Mouse (Mus musculus): Measurements from ENCODE around the gene BC049352. TPM values are rescaled to one million over a fixed set of nuclear protein-coding genes. Genes with fewer than 3 reads are reported as not detected.

Gene BC049352
- polyA plus RNA-seq, 1 experiment from 2014 or later: 0.14 TPM

GRCm38 (mm10) chr9:45183266-45183665 lies 1.5 kb downstream of the BC049352 start:
- no peak for TF ChIP-seq EP300 (IDR thresholded peaks at IDR 0.05; ENCODE audit: low read depth)
- no peak for TF ChIP-seq CTCF (IDR thresholded peaks at IDR 0.05; ENCODE audit: low read depth)
- WGBS (ENCODE audit: insufficient replicate concordance): 68% methylated on average over 6 of the region's 6 CpGs
- Histone ChIP-seq H3K4me2 (ENCODE audit: low read depth, low read length) (no peak overlapping the region), H3K9me3 (ENCODE audit: low read length) (no peaks in the 10 kb centered on the region), H3K27me3 (ENCODE audit: insufficient read depth, low read length) (no peaks in the 10 kb centered on the region), H3K9ac (replicated peaks) (no peak overlapping the region), H3K4me1 (ENCODE audit: insufficient read depth) (peaks cover 8% of the 10 kb centered on the region; the same call in 1 of the 2 replicates), H3K27ac (ENCODE audit: low read depth) (no peak overlapping the region), H3K36me3 (replicated peaks; ENCODE audit: insufficient read depth, low read length) (no peaks in the 10 kb centered on the region), H3K4me3 (ENCODE audit: low read depth, low read length) (no peak overlapping the region)
- DNase-seq (no peak), ATAC-seq (no peak)

GRCm38 (mm10) chr9:45185250-45185649 lies 3.4 kb downstream of the BC049352 start:
- no peak overlapping the region for H3K9ac ChIP-seq (replicated peaks)
- H3K36me3 ChIP-seq (replicated peaks; ENCODE audit: insufficient read depth, low read length): no peaks in the 10 kb centered on the region
- ATAC-seq (no peak), DNase-seq (no peak)
- H3K4me3 ChIP-seq (ENCODE audit: low read depth, low read length): no peak overlapping the region
- 65% methylated on average over 4 of the region's 4 CpGs for WGBS (ENCODE audit: insufficient replicate concordance)
- TF ChIP-seq EP300 (IDR thresholded peaks at IDR 0.05; ENCODE audit: low read depth): no peak
- no peak for TF ChIP-seq CTCF (IDR thresholded peaks at IDR 0.05; ENCODE audit: low read depth)
- H3K9me3 ChIP-seq (ENCODE audit: low read length): no peaks in the 10 kb centered on the region
- H3K4me1 ChIP-seq (ENCODE audit: insufficient read depth): peaks cover 8% of the 10 kb centered on the region; the same call in 1 of the 2 replicates
- H3K4me2 ChIP-seq (ENCODE audit: low read depth, low read length): no peak overlapping the region
- H3K27me3 ChIP-seq (ENCODE audit: insufficient read depth, low read length): no peaks in the 10 kb centered on the region
- no peak overlapping the region for H3K27ac ChIP-seq (ENCODE audit: low read depth)

GRCm38 (mm10) chr9:45188570-45189563 lies 7.1 kb downstream of the BC049352 start:
- DNase-seq (peak; percentile 25), ATAC-seq (peak; percentile 84)
- Histone ChIP-seq H3K9me3 (ENCODE audit: low read length) (no peaks in the 10 kb centered on the region), H3K36me3 (replicated peaks; ENCODE audit: insufficient read depth, low read length) (no peaks in the 10 kb centered on the region), H3K4me3 (ENCODE audit: low read depth, low read length) (no peak overlapping the region), H3K9ac (replicated peaks) (no peak overlapping the region), H3K4me2 (ENCODE audit: low read depth, low read length) (no peak overlapping the region), H3K4me1 (ENCODE audit: insufficient read depth) (no peaks in the 10 kb centered on the region), H3K27ac (ENCODE audit: low read depth) (0 out of 2 replicates have a peak overlapping the region, but pooled peaks have one; percentile 8), H3K27me3 (ENCODE audit: insufficient read depth, low read length) (no peaks in the 10 kb centered on the region)
- WGBS (ENCODE audit: insufficient replicate concordance): 69% methylated on average over 10 of the region's 10 CpGs
- TF ChIP-seq EP300 (IDR thresholded peaks at IDR 0.05; ENCODE audit: low read depth): no peak

GRCm38 (mm10) chr9:45189661-45190174 lies 7.9 kb downstream of the BC049352 start:
- H3K27me3 ChIP-seq (ENCODE audit: insufficient read depth, low read length): no peaks in the 10 kb centered on the region
- no peaks in the 10 kb centered on the region for H3K4me1 ChIP-seq (ENCODE audit: insufficient read depth)
- TF ChIP-seq EP300 (IDR thresholded peaks at IDR 0.05; ENCODE audit: low read depth) (no peak), CTCF (IDR thresholded peaks at IDR 0.05; ENCODE audit: low read depth) (no peak)
- no peaks in the 10 kb centered on the region for H3K36me3 ChIP-seq (replicated peaks; ENCODE audit: insufficient read depth, low read length)
- H3K4me3 ChIP-seq (ENCODE audit: low read depth, low read length): no peak overlapping the region
- H3K9ac ChIP-seq (replicated peaks): no peak overlapping the region
- H3K27ac ChIP-seq (ENCODE audit: low read depth): no peak overlapping the region
- H3K9me3 ChIP-seq (ENCODE audit: low read length): no peaks in the 10 kb centered on the region
- WGBS (ENCODE audit: insufficient replicate concordance): 72% methylated on average over 4 of the region's 4 CpGs
- no peak for DNase-seq
- ATAC-seq: no peak
- no peak overlapping the region for H3K4me2 ChIP-seq (ENCODE audit: low read depth, low read length)

GRCm38 (mm10) chr9:45195468-45195867 lies 13.7 kb downstream of the BC049352 start:
- Histone ChIP-seq H3K27me3 (ENCODE audit: insufficient read depth, low read length) (no peaks in the 10 kb centered on the region), H3K4me2 (ENCODE audit: low read depth, low read length) (no peak overlapping the region), H3K9me3 (ENCODE audit: low read length) (no peaks in the 10 kb centered on the region), H3K9ac (replicated peaks) (no peak overlapping the region), H3K27ac (ENCODE audit: low read depth) (no peak overlapping the region), H3K4me3 (ENCODE audit: low read depth, low read length) (no peak overlapping the region), H3K4me1 (ENCODE audit: insufficient read depth) (no peaks in the 10 kb centered on the region), H3K36me3 (replicated peaks; ENCODE audit: insufficient read depth, low read length) (no peaks in the 10 kb centered on the region)
- 71% methylated on average over 4 of the region's 4 CpGs for WGBS (ENCODE audit: insufficient replicate concordance)
- DNase-seq (no peak), ATAC-seq (no peak)
- no peak for TF ChIP-seq CTCF (IDR thresholded peaks at IDR 0.05; ENCODE audit: low read depth)
- TF ChIP-seq EP300 (IDR thresholded peaks at IDR 0.05; ENCODE audit: low read depth): no peak

- Histone ChIP-seq H3K9ac (replicated peaks) (no peak overlapping the region), H3K36me3 (replicated peaks; ENCODE audit: insufficient read depth, low read length) (no peaks in the 10 kb centered on the region), H3K27ac (ENCODE audit: low read depth) (no peak overlapping the region), H3K4me1 (ENCODE audit: insufficient read depth) (peaks cover 6% of the 10 kb centered on the region), H3K9me3 (ENCODE audit: low read length) (no peaks in the 10 kb centered on the region), H3K4me2 (ENCODE audit: low read depth, low read length) (no peak overlapping the region), H3K4me3 (ENCODE audit: low read depth, low read length) (no peak overlapping the region), H3K27me3 (ENCODE audit: insufficient read depth, low read length) (no peaks in the 10 kb centered on the region)
- DNase-seq: no peak
- no peak for ATAC-seq
- TF ChIP-seq EP300 (IDR thresholded peaks at IDR 0.05; ENCODE audit: low read depth) (no peak), CTCF (IDR thresholded peaks at IDR 0.05; ENCODE audit: low read depth) (no peak)
- 65% methylated on average over 8 of the region's 8 CpGs for WGBS (ENCODE audit: insufficient replicate concordance)
These were observed 14.5 kb downstream of the BC049352 start for GRCm38 (mm10) chr9:45196125-45196830.

All from liver, postnatal 0 days (tissue).